Mouse (Mus musculus): ENCODE results near the gene Nploc4.
"Not testable (repeated sequence)": the region's sequence is repeated elsewhere in the genome, so short reads cannot be mapped to it uniquely, and the experiment has no call there.

Gene Nploc4

DNA sequence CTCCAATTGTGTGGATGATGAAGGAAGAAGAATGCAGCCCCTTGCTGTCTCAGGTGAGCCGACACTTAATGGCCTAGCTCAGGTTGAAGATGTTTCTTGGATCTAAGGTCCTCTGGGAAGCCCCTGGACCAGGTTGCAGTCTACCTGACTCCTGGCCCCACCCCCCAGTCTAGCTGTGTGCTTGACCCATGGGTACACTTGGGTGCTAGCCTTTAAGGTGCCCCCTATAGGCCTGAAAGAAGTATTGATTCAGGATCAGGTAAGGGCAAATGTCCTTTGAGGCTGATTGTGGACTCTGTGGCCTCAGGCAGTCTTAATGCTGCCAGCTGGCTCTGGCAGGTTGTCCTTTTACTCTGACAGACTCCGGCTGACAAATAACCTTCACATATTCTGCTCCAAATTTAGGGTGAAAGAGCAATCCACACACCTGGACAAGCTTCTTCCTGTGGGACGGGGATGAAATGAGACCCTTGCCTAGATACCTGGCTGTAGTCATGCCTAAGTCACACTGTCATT lies 5.3 kb upstream of the Nploc4 start:
- DNase-seq (ENCODE audit: low read depth, low spot score): no peak

DNA sequence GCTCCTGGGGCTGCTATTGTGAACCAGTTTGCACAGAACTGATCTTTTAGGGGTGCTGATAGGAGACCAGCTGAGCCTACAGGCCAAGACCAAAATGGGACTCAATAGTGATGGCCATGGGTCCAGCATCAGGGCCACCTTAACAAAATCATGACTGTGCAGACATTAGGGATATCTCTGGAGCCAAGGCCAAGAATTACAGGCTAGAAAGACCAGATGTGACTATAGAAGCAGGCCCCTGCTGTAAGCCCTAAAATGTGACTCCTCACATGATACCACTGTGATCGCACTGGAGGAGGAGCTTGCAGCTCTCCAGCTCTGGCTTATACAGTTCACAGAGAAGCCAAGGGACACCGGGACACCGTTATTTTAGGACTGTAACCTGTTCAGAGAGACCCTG lies 4.8 kb upstream of the Nploc4 start, which contains the start of gene Tspan10:
Tspan10 (plus strand) TSS at position 301 of the 400 bp plus-strand sequence.
- no peak for DNase-seq (ENCODE audit: low read depth, low spot score)

DNA sequence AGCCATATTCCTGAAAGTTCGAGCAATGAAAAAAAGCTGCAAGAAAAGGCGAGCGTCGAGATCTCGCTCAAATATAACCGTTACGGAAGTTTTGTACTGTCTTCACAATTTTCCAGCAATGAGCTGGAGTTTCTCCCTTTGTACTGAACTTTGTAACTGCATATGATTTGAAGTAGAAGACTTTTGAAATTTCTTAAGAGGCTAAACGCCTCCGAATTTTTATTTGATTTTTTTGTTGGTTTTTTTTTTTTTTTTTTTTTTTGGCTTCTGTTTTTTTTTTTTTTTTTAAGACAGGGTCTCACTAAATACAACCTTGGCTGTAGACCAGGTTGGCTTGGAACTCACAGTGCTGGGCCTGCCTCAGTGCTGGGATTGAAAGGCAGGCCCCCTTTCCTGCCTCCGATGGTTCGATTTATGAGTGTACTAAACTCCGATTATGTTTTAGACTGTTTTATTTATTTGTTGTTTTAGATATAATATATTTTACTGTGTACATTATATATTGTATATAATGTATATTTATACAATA lies 413 bp upstream of the Nploc4 start:
- no peak for DNase-seq (ENCODE audit: low read depth, low spot score)

DNA sequence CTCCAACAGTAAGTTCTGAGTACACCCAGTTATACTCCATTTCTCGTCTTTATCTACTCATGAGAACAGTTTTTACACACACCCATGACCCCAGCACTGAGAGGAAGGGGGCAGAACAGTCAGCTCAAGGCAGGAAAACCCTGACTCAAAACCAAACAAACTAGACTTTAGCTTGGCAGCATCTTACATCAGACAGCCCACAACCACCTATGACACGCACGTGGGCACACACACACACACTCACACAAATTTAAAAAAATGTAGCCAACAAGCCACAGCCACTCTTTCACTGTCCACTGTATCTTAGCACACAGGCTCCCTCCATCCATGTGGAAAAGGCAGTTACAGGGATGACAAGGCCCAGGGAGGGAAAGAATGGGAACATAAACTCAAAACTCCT lies 10.8 kb downstream of the Nploc4 start:
- DNase-seq (ENCODE audit: low read depth, low spot score): no peak

DNA sequence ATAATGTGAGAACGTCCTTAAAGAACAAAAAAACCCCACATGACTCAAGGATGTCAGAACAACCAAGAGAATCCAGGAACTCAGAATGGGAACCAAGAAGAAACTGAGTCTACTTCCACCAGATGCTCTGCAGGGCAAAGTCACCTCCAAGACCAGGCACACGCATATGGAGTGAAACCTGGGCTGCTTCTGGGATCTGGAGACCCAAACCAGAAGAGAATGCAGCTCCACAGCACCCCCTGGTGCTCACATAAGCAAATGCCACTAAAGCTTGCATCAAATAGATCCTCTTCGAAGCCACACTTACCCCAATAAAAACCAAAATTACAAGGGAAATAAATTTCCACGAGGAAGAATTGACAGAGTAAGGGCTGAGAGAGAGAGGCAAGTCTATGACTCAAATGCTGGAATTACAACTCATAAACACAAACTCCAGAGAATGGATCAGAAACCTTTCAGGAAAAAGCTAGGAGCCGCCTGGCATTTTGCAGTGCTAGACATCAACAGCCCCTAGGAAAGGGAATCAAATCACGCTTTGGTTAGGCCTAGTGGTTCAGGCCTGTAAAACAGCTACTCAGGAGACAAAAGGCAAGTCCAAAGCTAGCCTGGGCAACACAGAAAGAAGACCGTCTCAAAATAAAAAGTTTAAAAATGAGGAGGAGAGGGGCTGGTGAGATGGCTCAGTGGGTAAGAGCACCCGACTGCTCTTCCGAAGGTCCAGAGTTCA lies 13.8 kb downstream of the Nploc4 start:
- DNase-seq (ENCODE audit: low read depth, low spot score): peak; percentile 86

DNA sequence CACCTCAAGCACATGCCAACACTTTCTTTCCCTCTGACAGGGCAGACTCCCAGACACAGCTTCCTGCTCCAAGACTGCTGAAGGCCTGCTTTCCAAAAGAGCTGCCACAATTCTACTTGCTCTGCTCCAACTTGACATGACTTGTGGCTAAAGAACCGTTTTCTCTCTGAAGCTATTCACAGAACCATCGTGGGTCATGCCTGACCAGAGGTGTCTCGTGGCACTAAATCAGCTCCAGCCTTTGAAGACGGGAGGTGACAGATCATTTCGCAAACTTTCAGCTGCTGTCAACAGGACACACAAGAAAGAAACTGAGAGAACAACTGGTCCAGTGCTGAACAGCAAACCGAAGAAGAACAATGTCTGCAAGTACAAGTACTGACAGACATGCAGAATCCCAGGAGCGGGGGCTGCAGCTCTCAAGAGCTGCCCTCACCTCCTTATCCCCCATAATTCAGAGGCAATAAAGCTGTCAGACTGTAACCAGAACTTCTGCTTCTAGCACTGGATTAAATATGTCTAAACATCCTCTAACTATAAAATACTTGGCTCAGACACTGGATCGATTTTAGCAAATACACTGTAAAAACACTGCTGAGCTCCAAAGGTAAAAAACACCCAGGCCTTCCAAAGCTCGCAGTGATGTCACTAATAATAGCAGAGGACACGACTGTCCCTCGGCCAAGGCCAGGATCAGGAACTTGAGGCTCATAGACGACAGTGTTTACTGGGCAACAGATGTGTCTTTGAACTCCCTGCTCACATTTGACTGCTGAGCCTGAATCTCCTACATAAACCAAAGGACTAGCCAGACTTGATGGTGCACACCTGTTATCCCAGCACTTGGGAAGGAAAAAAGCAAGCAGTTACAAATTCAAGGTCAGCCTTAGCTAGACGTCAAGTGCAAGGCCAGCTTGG lies 14.6 kb downstream of the Nploc4 start:
- DNase-seq (ENCODE audit: low read depth, low spot score): peak; percentile 39

DNA sequence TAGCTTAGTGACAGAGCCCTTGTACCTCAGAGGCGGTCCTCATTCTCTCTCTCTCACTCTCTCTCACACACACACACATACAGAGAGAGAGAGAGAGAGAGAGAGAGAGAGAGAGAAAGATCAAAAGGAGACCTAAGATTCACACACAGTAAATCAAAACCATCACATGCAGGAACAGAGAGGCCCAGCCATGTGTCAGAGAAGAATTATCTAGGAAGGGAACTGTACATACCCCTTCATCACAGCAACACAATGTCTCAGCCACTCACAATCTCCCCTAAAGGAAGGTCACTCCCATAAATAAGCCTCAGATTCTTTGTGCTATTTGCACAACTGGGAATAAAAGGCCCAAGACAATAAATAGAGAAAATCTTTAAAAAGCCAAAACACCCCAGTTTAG lies 18.9 kb downstream of the Nploc4 start:
- DNase-seq (ENCODE audit: low read depth, low spot score): no peak

DNA sequence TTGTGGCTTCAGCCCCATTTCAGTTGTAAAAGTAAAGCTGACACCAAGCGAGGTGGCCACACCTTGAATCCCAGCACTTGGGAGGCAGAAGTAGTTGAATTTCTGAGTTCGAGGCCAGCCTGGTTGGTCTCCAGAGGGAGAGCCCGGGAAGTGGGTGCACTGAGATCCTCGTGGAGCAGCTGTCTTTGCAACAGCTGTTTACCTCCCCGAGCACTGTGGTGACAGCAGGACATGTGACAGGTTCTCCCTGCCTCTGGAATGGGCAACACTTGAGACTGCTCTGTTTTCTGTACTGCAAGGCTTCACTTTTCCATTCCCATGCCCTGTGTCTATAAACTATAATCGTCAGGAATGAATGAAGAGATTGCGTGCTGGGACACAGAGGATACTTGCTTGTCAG lies 19.7 kb downstream of the Nploc4 start:
- DNase-seq (ENCODE audit: low read depth, low spot score): no peak

DNA sequence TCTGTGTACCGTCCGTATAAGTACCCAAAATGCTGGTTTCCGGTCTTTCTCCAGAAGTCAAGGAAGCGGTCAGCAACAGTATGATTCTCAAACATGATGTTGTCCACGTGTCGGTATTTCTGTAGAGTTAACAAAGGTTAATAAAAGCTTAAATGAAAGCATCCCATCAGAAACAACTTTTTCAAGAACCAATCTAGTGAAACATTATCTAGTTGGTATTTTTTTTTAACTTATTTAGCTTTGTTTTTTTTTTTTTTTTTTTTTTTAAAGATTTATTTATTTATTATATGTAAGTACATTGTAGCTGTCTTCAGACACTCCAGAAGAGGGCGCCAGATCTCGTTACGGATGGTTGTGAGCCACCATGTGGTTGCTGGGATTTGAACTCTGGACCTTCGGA lies 23.9 kb downstream of the Nploc4 start:
- DNase-seq (ENCODE audit: low read depth, low spot score): not testable (repeated sequence)

DNA sequence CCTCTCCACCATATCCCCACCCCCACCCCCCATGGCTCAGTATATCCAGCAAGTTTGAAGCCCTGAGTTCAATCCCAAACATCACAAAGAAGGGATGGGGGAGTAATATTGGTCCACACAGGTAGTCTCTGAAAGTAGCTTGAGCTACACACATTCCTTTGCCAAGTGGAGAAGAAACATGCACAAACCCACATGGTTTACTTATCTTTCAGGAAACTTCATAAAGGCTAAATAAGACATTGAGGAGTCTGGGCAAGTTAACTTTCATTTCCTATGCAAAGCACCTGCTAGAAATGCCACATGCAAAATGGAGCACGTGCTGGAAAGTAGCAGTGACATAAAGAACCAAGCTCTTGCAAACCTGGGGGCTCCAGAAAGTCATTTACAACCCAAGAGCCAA lies 31.1 kb downstream of the Nploc4 start:
- no peak for DNase-seq (ENCODE audit: low read depth, low spot score)

DNA sequence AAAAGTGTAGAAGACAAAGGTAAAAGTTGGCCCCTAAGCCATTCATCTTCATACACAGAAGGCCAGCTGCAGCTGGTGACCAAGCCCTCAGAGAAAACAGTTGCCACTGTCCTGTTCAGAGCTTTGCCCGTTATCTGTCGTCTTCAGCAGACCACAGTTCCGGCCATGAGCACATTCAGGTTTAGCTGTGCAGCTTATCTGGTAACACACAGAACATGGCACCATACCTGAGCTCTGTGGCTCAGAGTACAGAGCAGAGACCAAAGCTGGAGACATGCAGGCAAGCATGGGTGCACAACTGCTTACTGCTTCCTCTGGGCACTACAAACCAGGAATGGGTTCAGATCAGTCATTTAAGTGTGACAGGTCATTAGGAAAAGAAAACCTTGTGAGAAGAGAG lies 31.6 kb downstream of the Nploc4 start:
- no peak for DNase-seq (ENCODE audit: low read depth, low spot score)

DNA sequence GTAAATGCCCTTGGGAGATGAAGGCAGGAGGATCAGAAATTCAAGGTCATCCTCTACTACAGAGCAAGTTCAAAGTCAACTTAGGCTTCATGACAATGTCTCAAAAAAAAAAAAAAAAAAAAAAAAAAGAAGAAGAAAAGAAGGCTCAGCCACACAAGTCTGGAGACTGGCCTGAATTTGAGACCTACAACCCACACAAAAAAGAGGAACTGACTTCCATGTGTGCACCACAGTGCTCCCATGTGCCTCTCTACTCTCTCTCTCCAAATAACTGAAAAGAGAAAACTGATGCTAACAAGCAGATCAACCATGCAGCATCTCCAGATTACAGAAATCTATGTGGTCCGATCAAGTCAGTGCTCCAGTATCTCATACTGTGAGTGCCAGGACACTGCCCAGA lies 32.7 kb downstream of the Nploc4 start:
- no peak for DNase-seq (ENCODE audit: low read depth, low spot score)

DNA sequence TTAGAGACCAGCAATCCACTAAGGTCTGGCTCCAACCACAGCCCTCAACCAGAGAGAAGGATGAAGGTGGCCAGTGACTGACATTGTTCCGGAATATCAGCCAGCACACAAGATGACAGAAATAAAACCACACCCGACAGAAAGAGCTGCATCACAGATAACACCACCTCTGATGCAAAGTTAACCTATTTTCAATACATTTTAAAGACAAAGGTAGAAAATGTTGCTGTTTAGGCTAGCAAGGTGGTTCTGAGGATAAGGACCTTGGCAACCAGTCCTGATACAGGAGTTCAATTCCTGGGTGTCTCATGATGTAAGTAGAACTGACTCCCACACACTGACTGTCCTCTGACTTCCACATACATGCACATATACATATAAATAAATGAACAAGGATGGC lies 38.2 kb downstream of the Nploc4 start:
- DNase-seq (ENCODE audit: low read depth, low spot score): no peak

DNA sequence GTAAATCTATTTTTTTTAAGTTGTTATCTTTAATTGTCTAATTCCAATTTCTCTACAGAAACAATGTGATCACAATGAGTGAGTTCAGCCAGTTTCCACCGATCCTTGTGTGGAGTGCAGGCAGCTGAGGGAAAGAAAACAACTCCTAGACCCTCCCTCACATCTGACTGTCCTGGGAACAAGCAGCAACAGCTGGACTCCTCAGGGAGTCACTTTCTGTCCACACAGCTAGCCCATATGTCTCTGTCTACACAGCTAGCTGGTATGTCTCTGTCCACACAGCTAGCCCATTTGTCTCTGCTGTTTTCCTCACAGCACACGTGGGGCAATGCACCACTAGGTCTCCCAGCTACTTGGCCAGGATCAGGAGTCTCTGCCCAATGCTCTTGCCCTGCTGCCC lies 39.9 kb downstream of the Nploc4 start:
- DNase-seq (ENCODE audit: low read depth, low spot score): no peak

DNA sequence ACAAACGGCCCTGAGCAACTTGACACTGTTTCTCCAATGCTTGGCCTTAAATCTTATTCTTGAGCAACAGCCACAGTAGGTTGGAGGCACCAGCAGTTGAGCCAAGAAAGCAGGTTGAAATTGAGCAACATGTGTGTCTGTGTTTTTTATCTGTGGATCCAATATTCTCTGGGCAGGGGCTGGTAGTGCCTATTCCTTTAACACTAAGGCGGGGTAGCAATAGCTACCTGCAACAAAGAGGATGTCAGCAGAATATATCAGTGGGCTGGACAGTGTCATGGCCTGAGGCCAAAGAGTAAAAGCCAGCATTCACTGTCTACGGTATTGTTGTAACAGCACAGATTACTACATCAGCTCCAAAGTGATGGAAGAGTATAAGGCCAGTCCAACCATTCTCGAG lies 41.8 kb downstream of the Nploc4 start:
- no peak for DNase-seq (ENCODE audit: low read depth, low spot score)

DNA sequence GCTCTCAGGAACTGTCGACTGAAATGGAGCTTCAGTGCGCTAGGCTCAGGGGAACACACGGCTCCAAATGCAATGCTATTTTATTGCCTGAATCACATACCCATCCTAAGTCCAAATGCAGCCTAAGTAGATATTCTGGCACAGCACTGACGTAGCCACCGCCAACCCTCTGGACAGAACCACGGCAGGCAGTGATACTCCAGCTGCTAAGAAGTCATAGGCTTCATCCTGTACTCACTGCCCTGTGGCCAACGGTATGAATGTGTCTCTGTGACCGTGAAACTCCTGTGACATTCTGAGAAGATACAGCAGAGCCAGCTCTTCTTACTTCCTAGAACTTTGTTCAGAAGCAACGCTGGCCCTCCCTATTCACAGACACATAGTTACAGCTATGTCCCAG lies 48.9 kb downstream of the Nploc4 start:
- DNase-seq (ENCODE audit: low read depth, low spot score): no peak

DNA sequence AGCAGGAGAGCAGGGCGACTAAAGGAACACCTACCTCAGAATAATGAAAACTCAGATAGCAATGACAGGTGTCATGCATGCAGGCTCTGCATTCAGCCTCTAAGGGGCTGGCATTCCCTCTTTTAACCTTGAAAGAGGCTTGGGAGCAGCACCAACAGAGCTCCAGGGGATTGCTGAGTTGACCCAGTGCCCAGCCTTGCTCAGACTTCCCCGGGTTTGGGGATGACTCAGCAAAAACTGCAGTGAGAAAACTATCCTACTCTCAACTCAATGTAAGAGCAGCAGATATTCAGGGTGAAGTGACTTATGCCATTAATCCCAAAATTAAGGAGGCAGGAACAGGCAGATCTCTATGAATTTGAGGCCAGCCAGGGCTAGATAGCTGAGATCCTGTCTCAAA lies 50.4 kb downstream of the Nploc4 start:
- DNase-seq (ENCODE audit: low read depth, low spot score): no peak

DNA sequence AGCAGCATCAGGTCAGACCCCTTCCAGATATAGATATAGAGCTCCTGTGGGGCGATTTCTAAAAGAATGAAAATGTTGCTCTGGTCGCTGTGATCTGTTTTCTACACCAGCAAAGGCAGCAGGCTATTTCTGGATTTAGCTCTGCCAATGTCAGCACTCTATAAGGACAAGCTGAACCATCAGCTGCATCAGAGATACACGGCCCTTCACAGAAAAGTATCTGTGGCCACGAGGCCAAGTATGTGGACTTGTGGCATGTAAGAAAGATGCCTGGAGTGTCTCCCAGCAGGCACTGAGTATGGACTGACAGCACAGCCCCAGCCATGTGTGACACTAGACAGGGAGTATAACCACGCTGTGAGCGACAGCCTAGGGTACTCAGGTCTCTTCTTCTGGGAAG lies 50.9 kb downstream of the Nploc4 start:
- DNase-seq (ENCODE audit: low read depth, low spot score): no peak

DNA sequence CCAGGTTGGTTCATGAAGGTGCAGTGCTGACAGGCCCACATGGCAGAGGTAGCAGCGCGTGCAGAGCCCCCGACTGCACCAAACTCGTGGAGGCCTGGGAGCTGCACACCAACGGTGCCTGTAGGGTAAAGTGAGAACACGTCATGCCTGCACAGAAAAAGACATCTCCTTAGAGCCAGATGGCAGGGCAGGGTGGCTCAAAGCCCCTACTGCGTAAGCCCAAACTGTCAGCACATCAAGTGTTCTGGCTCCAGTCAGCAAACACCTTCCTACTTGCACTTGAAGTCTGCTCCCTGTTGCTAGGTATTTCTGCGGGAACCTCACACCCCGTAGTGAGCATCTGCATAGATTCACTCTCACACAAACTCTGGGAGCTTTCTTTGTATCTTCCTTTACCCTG lies 55.0 kb downstream of the Nploc4 start:
- DNase-seq (ENCODE audit: low read depth, low spot score): no peak

DNA sequence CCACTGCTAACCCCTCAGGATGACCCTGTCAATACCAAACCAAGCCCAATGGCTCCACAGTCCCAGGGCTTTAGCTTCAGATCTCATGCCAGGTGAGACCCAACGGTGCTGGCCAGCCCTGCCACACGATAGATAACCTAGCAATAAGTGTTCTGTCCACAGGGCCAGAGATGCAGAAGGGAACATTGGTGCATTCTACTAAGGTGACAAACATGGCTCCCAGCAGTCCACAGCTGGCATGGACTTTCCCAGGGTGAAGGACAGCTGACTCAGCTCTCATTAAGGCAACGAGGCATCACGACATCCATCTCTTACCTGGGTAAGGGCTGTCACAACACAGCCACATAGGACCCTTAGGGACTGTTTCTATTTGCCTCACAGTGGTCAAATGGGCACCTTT lies 56.4 kb downstream of the Nploc4 start:
- no peak for DNase-seq (ENCODE audit: low read depth, low spot score)

DNA sequence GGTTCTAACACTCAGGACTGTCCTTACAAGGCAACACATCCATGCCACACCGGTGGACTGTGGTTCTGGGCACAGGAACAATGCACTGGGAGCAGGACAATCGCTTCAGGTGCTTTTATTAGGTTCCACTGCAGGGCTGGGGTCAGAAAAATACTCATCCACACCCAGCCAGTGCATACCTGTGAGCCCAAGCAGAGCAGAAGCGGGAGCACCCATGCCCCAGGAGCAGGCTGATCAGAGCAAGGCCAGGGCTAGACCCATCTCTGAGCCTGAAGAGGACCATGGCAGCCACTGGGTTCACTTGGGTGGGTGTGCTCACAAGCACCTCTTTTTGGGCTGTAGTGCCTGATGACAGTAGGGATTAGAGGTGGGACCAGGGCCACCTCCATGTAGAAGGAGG lies 57.2 kb downstream of the Nploc4 start:
- no peak for DNase-seq (ENCODE audit: low read depth, low spot score)

All from mesoderm, embryonic 11.5 days (tissue).